Mouse (Mus musculus): Measurements from ENCODE around the gene Inafm2. TPM values are rescaled to one million over a fixed set of nuclear protein-coding genes. Genes with fewer than 3 reads are reported as not detected.

The Inafm2 gene
- polyA plus RNA-seq, 1 experiment from 2014 or later: 21.6 TPM

GRCm38 (mm10) chr2:118729816-118730621 lies 15.5 kb upstream of the Inafm2 start:
- Histone ChIP-seq H3K4me3 (no peak overlapping the region), H3K9me3 (no peaks in the 10 kb centered on the region), H3K9ac (no peak overlapping the region), H3K36me3 (replicated peaks) (no peaks in the 10 kb centered on the region), H3K27ac (no peak overlapping the region), H3K4me2 (no peak overlapping the region), H3K4me1 (0 out of 2 replicates have a peak, but pooled peaks cover 2% of the 10 kb centered on the region), H3K27me3 (replicated peaks) (0 out of 2 replicates have a peak, but pooled peaks cover 5% of the 10 kb centered on the region)
- WGBS: 25% methylated on average over 8 of the region's 8 CpGs
- ATAC-seq (replicated peaks): no peak

- Histone ChIP-seq H3K4me1 (0 out of 2 replicates have a peak, but pooled peaks cover 2% of the 10 kb centered on the region), H3K4me2 (no peak overlapping the region), H3K9ac (no peak overlapping the region), H3K4me3 (no peak overlapping the region), H3K27ac (no peak overlapping the region), H3K9me3 (no peaks in the 10 kb centered on the region), H3K36me3 (replicated peaks) (no peaks in the 10 kb centered on the region), H3K27me3 (replicated peaks) (0 out of 2 replicates have a peak, but pooled peaks cover 5% of the 10 kb centered on the region)
- WGBS: 5% methylated on average over 3 of the region's 3 CpGs
- no peak for ATAC-seq (replicated peaks)
Measured at GRCm38 (mm10) chr2:118730622-118730915, 15.0 kb upstream of the Inafm2 start.

GRCm38 (mm10) chr2:118731981-118732380 lies 13.6 kb upstream of the Inafm2 start:
- no peaks in the 10 kb centered on the region for H3K9me3 ChIP-seq
- H3K27ac ChIP-seq: no peak overlapping the region
- no peak overlapping the region for H3K4me3 ChIP-seq
- H3K9ac ChIP-seq: no peak overlapping the region
- WGBS: 84% methylated on average over 5 of the region's 5 CpGs
- no peak for ATAC-seq (replicated peaks)
- H3K4me1 ChIP-seq: 0 out of 2 replicates have a peak, but pooled peaks cover 2% of the 10 kb centered on the region
- 0 out of 2 replicates have a peak, but pooled peaks cover 7% of the 10 kb centered on the region for H3K27me3 ChIP-seq (replicated peaks)
- H3K36me3 ChIP-seq (replicated peaks): no peaks in the 10 kb centered on the region
- no peak overlapping the region for H3K4me2 ChIP-seq

GRCm38 (mm10) chr2:118733341-118733740 lies 12.2 kb upstream of the Inafm2 start:
- H3K27ac ChIP-seq: no peak overlapping the region
- H3K36me3 ChIP-seq (replicated peaks): no peaks in the 10 kb centered on the region
- 0 out of 2 replicates have a peak, but pooled peaks cover 7% of the 10 kb centered on the region for H3K27me3 ChIP-seq (replicated peaks)
- 48% methylated on average over 5 of the region's 5 CpGs for WGBS
- no peak for ATAC-seq (replicated peaks)
- H3K9me3 ChIP-seq: no peaks in the 10 kb centered on the region
- no peak overlapping the region for H3K9ac ChIP-seq
- no peak overlapping the region for H3K4me2 ChIP-seq
- H3K4me1 ChIP-seq: 0 out of 2 replicates have a peak, but pooled peaks cover 2% of the 10 kb centered on the region
- H3K4me3 ChIP-seq: no peak overlapping the region

GRCm38 (mm10) chr2:118740341-118740740 lies 5.2 kb upstream of the Inafm2 start:
- Histone ChIP-seq H3K9me3 (no peaks in the 10 kb centered on the region), H3K27ac (no peak overlapping the region), H3K9ac (no peak overlapping the region), H3K4me2 (no peak overlapping the region), H3K4me1 (peaks cover 13% of the 10 kb centered on the region), H3K36me3 (replicated peaks) (no peaks in the 10 kb centered on the region), H3K4me3 (no peak overlapping the region), H3K27me3 (replicated peaks) (peaks cover 10% of the 10 kb centered on the region; the same call in 1 of the 2 replicates)
- no peak for ATAC-seq (replicated peaks)
- WGBS: 72% methylated on average over 3 of the region's 3 CpGs

- no peak for ATAC-seq (replicated peaks)
- H3K4me2 ChIP-seq: no peak overlapping the region
- 75% methylated on average over 9 of the region's 9 CpGs for WGBS
- H3K27ac ChIP-seq: no peak overlapping the region
- no peaks in the 10 kb centered on the region for H3K36me3 ChIP-seq (replicated peaks)
- peaks cover 13% of the 10 kb centered on the region for H3K4me1 ChIP-seq
- H3K27me3 ChIP-seq (replicated peaks): peaks cover 8% of the 10 kb centered on the region; the same call in 1 of the 2 replicates
- H3K4me3 ChIP-seq: no peak overlapping the region
- H3K9me3 ChIP-seq: no peaks in the 10 kb centered on the region
- H3K9ac ChIP-seq: no peak overlapping the region
Measured at GRCm38 (mm10) chr2:118741183-118741582, 4.4 kb upstream of the Inafm2 start.

- Histone ChIP-seq H3K9me3 (no peaks in the 10 kb centered on the region), H3K9ac (no peak overlapping the region), H3K4me2 (no peak overlapping the region), H3K27me3 (replicated peaks) (peaks cover 8% of the 10 kb centered on the region; the same call in 1 of the 2 replicates), H3K4me3 (no peak overlapping the region), H3K36me3 (replicated peaks) (no peaks in the 10 kb centered on the region), H3K27ac (no peak overlapping the region), H3K4me1 (peaks cover 33% of the 10 kb centered on the region)
- 28% methylated on average over 8 of the region's 8 CpGs for WGBS
- no peak for ATAC-seq (replicated peaks)
Measured at GRCm38 (mm10) chr2:118743261-118743943, 2.2 kb upstream of the Inafm2 start.

GRCm38 (mm10) chr2:118744621-118745020 lies 937 bp upstream of the Inafm2 start:
- H3K27me3 ChIP-seq (replicated peaks): peaks cover 8% of the 10 kb centered on the region; the same call in 1 of the 2 replicates
- WGBS: 11% methylated on average over 7 of the region's 7 CpGs
- peaks cover 44% of the 10 kb centered on the region for H3K4me1 ChIP-seq
- no peak overlapping the region for H3K9ac ChIP-seq
- no peak overlapping the region for H3K27ac ChIP-seq
- H3K9me3 ChIP-seq: no peaks in the 10 kb centered on the region
- H3K4me3 ChIP-seq: peak overlapping the region; percentile 94
- no peak for ATAC-seq (replicated peaks)
- H3K4me2 ChIP-seq: peak overlapping the region; percentile 77
- H3K36me3 ChIP-seq (replicated peaks): no peaks in the 10 kb centered on the region

- no peaks in the 10 kb centered on the region for H3K36me3 ChIP-seq (replicated peaks)
- peak; percentile 55 for ATAC-seq (replicated peaks)
- peak overlapping the region; percentile 77 for H3K4me2 ChIP-seq
- peak overlapping the region; percentile 78 for H3K27ac ChIP-seq
- peak overlapping the region; percentile 91 for H3K9ac ChIP-seq
- H3K27me3 ChIP-seq (replicated peaks): peaks cover 8% of the 10 kb centered on the region; the same call in 1 of the 2 replicates
- under 1% methylated on average over 100 of the region's 113 CpGs for WGBS
- peaks cover 52% of the 10 kb centered on the region for H3K4me1 ChIP-seq
- no peaks in the 10 kb centered on the region for H3K9me3 ChIP-seq
- peak overlapping the region; percentile 94 for H3K4me3 ChIP-seq
Measured at GRCm38 (mm10) chr2:118745915-118746901, 650 bp downstream of the Inafm2 start.

GRCm38 (mm10) chr2:118747301-118747960 lies 1.9 kb downstream of the Inafm2 start:
- 37% methylated on average over 10 of the region's 10 CpGs for WGBS
- peak overlapping the region; percentile 94 for H3K4me3 ChIP-seq
- no peaks in the 10 kb centered on the region for H3K9me3 ChIP-seq
- peaks cover 8% of the 10 kb centered on the region; the same call in 1 of the 2 replicates for H3K27me3 ChIP-seq (replicated peaks)
- ATAC-seq (replicated peaks): no peak
- no peak overlapping the region for H3K9ac ChIP-seq
- peaks cover 52% of the 10 kb centered on the region for H3K4me1 ChIP-seq
- H3K36me3 ChIP-seq (replicated peaks): no peaks in the 10 kb centered on the region
- H3K27ac ChIP-seq: no peak overlapping the region; the same call in 1 of the 2 replicates
- peak overlapping the region; percentile 77 for H3K4me2 ChIP-seq

GRCm38 (mm10) chr2:118749341-118749884 lies 3.9 kb downstream of the Inafm2 start:
- WGBS: 15% methylated on average over 10 of the region's 10 CpGs
- no peaks in the 10 kb centered on the region for H3K9me3 ChIP-seq
- H3K4me3 ChIP-seq: no peak overlapping the region
- no peak for ATAC-seq (replicated peaks)
- H3K27me3 ChIP-seq (replicated peaks): no peaks in the 10 kb centered on the region
- H3K4me2 ChIP-seq: peak overlapping the region; percentile 13
- H3K9ac ChIP-seq: 0 out of 2 replicates have a peak overlapping the region, but pooled peaks have one; percentile 0
- H3K4me1 ChIP-seq: peaks cover 48% of the 10 kb centered on the region
- no peak overlapping the region for H3K27ac ChIP-seq
- H3K36me3 ChIP-seq (replicated peaks): no peaks in the 10 kb centered on the region

Measured in midbrain, embryonic 15.5 days (tissue).